Mouse (Mus musculus) limb, embryonic 14.5 days (tissue): ENCODE measurements at regions not wholly inside any gene's neighbourhood (a gene's known extent, or its start where the extent isn't known, plus 50 kb on each side); places are given as distances from the start of the nearest gene placed in this dataset.

Source experiments
- ATAC-seq: fragments of 200-750 bp; cut with Nextera tagmentation; 2 replicates; pipeline ENCODE4 v1.8.0; 2017; ENCODE audit warnings: low read depth, moderate number of reproducible peaks, moderate TSS enrichment; ENCODE audit not compliant: low FRiP score
- DNase-seq: peaks from one replicate; pipeline ENCODE4 v3.0.0-alpha.2; 2015; ENCODE audit warnings: low spot score
- H3K27ac ChIP-seq: fragments of 300-500 bp; sonication (generic); replicated peaks from 2 replicates; pipeline ENCODE4 v1.5.1; 2014; ENCODE audit warnings: low read depth, mild to moderate bottlenecking, low read length, moderate library complexity, mixed read lengths
- H3K27me3 ChIP-seq: fragments of 300-500 bp; sonication (generic); 2 replicates; pipeline ENCODE4 v1.6.1; 2014; ENCODE audit warnings: low read length, mixed read lengths; ENCODE audit not compliant: control insufficient read depth, insufficient read depth
- H3K36me3 ChIP-seq: fragments of 300-500 bp; sonication (generic); 2 replicates; pipeline ENCODE4 v1.6.1; 2014; ENCODE audit warnings: mild to moderate bottlenecking, low read length, moderate library complexity, mixed read lengths; ENCODE audit not compliant: control insufficient read depth, insufficient read depth
- H3K4me1 ChIP-seq: fragments of 300-500 bp; sonication (generic); 2 replicates; pipeline ENCODE4 v1.6.1; 2014; ENCODE audit warnings: antibody characterized with exemption, low read length, mixed read lengths; ENCODE audit not compliant: control insufficient read depth, insufficient read depth
- H3K4me2 ChIP-seq: fragments of 300-500 bp; sonication (generic); replicated peaks from 2 replicates; pipeline ENCODE4 v1.6.1; 2014; ENCODE audit warnings: low read depth, mild to moderate bottlenecking, low read length, moderate library complexity; ENCODE audit not compliant: severe bottlenecking
- H3K4me3 ChIP-seq: fragments of 300-500 bp; sonication (generic); replicated peaks from 2 replicates; pipeline ENCODE4 v1.5.1; 2014; ENCODE audit warnings: low read length
- H3K9ac ChIP-seq: fragments of 300-500 bp; sonication (generic); 2 replicates; pipeline ENCODE4 v1.6.1; 2014; ENCODE audit warnings: mild to moderate bottlenecking, low read depth, low read length, moderate library complexity; ENCODE audit not compliant: severe bottlenecking
- H3K9me3 ChIP-seq: fragments of 300-500 bp; sonication (generic); 2 replicates; pipeline ENCODE4 v1.6.1; 2016; ENCODE audit warnings: low read length; ENCODE audit not compliant: control insufficient read depth
- POLR2A ChIP-seq: fragments of 200-500 bp; IDR thresholded peaks from 2 replicates; pipeline ENCODE4 v1.8.0; 2012; ENCODE audit warnings: inconsistent platforms, mild to moderate bottlenecking, moderate library complexity, borderline replicate concordance; ENCODE audit not compliant: insufficient read depth, insufficient read length; ENCODE audit errors: extremely low read depth
- WGBS: fragments of 180-500 bp; shearing (Covaris S2); extraction: QIAGEN DNeasy Blood & Tissue Kit; methylation state at CpG from one replicate; pipeline ENCODE4 v1.1.7; 2014; 5-methylcytosine and 5-hydroxymethylcytosine counted together

GRCm38 (mm10) chr9:101417660-101418059, 166.1 kb upstream of the Ppp2r3a start:
- Histone ChIP-seq H3K36me3 (no peaks in the 10 kb centered on the region), H3K9me3 (no peaks in the 10 kb centered on the region), H3K4me2 (no peak overlapping the region), H3K4me1 (peaks cover 8% of the 10 kb centered on the region), H3K9ac (no peak overlapping the region), H3K4me3 (no peak overlapping the region), H3K27me3 (no peaks in the 10 kb centered on the region), H3K27ac (no peak overlapping the region)
- DNase-seq (no peak), ATAC-seq (no peak)
- no peak for TF ChIP-seq POLR2A
- 87% methylated on average over 2 of the region's 2 CpGs for WGBS

GRCm38 (mm10) chr9:101416321-101416720, 164.7 kb upstream of the Ppp2r3a start:
- Histone ChIP-seq H3K27me3 (no peaks in the 10 kb centered on the region), H3K36me3 (no peaks in the 10 kb centered on the region), H3K4me3 (no peak overlapping the region), H3K4me1 (no peaks in the 10 kb centered on the region), H3K27ac (no peak overlapping the region), H3K9ac (no peak overlapping the region), H3K9me3 (no peaks in the 10 kb centered on the region), H3K4me2 (no peak overlapping the region)
- DNase-seq, result no peak
- no peak for TF ChIP-seq POLR2A
- 89% methylated on average over 6 of the region's 6 CpGs for WGBS
- no peak for ATAC-seq

GRCm38 (mm10) chr9:101413071-101413633, 161.6 kb upstream of the Ppp2r3a start:
- 78% methylated on average over 3 of the region's 3 CpGs for WGBS
- no peaks in the 10 kb centered on the region for H3K27me3 ChIP-seq
- H3K27ac ChIP-seq, result no peak overlapping the region
- no peaks in the 10 kb centered on the region for H3K36me3 ChIP-seq
- H3K4me2 ChIP-seq, result no peak overlapping the region
- H3K4me1 ChIP-seq, result no peaks in the 10 kb centered on the region
- DNase-seq (no peak), ATAC-seq (no peak)
- TF ChIP-seq POLR2A, result no peak
- H3K9ac ChIP-seq, result no peak overlapping the region
- no peak overlapping the region for H3K4me3 ChIP-seq
- H3K9me3 ChIP-seq, result no peaks in the 10 kb centered on the region

GRCm38 (mm10) chr9:101411951-101412350, 160.4 kb upstream of the Ppp2r3a start:
- DNase-seq, result no peak
- TF ChIP-seq POLR2A, result no peak
- no peak overlapping the region for H3K4me3 ChIP-seq
- no peaks in the 10 kb centered on the region for H3K9me3 ChIP-seq
- no peak overlapping the region for H3K27ac ChIP-seq
- H3K27me3 ChIP-seq, result no peaks in the 10 kb centered on the region
- no peaks in the 10 kb centered on the region for H3K36me3 ChIP-seq
- ATAC-seq, result no peak
- no peak overlapping the region for H3K9ac ChIP-seq
- no peak overlapping the region for H3K4me2 ChIP-seq
- no peaks in the 10 kb centered on the region for H3K4me1 ChIP-seq
- WGBS, result 77% methylated on average over 3 of the region's 3 CpGs

- H3K9me3 ChIP-seq, result no peaks in the 10 kb centered on the region
- DNase-seq (no peak), ATAC-seq (no peak)
- no peak overlapping the region for H3K4me3 ChIP-seq
- no peak for TF ChIP-seq POLR2A
- H3K4me1 ChIP-seq, result no peaks in the 10 kb centered on the region
- no peak overlapping the region for H3K9ac ChIP-seq
- no peak overlapping the region for H3K27ac ChIP-seq
- no peak overlapping the region for H3K4me2 ChIP-seq
- 77% methylated on average over 5 of the region's 5 CpGs for WGBS
- H3K27me3 ChIP-seq, result no peaks in the 10 kb centered on the region
- H3K36me3 ChIP-seq, result no peaks in the 10 kb centered on the region
Measured at GRCm38 (mm10) chr9:101411532-101411880, 159.9 kb upstream of the Ppp2r3a start.
